Mouse (Mus musculus) liver, embryonic 13.5 days (tissue): Measurements from ENCODE around the gene Sox13. TPM values are rescaled to one million over a fixed set of nuclear protein-coding genes. Genes with fewer than 3 reads are reported as not detected.

Source experiments
- ATAC-seq: fragments of 200-750 bp; cut with Nextera tagmentation; 2 replicates; pipeline ENCODE4 v1.8.0; 2017; ENCODE audit warnings: low read depth, mild to moderate bottlenecking, moderate number of reproducible peaks, moderate library complexity
- DNase-seq: peaks from one replicate; pipeline ENCODE4 v3.0.0; 2022
- H3K27ac ChIP-seq: fragments of 300-500 bp; sonication (generic); 2 replicates; pipeline ENCODE4 v1.5.1; 2015; ENCODE audit warnings: moderate library complexity, mild to moderate bottlenecking, inconsistent platforms
- H3K27me3 ChIP-seq: fragments of 300-500 bp; sonication (generic); 2 replicates; pipeline ENCODE4 v1.6.1; 2015; ENCODE audit warnings: mild to moderate bottlenecking, inconsistent platforms
- H3K36me3 ChIP-seq: fragments of 300-500 bp; sonication (generic); 2 replicates; pipeline ENCODE4 v1.6.1; 2015; ENCODE audit warnings: mild to moderate bottlenecking, inconsistent platforms
- H3K4me1 ChIP-seq: fragments of 300-500 bp; sonication (generic); replicated peaks from 2 replicates; pipeline ENCODE4 v1.6.1; 2015; ENCODE audit warnings: inconsistent platforms
- H3K4me2 ChIP-seq: fragments of 300-500 bp; sonication (generic); 2 replicates; pipeline ENCODE4 v1.6.1; 2015; ENCODE audit warnings: inconsistent platforms, mild to moderate bottlenecking, moderate library complexity
- H3K4me3 ChIP-seq: fragments of 300-500 bp; sonication (generic); replicated peaks from 2 replicates; pipeline ENCODE4 v1.5.1; 2015; ENCODE audit warnings: mild to moderate bottlenecking, inconsistent platforms
- H3K9ac ChIP-seq: fragments of 300-500 bp; sonication (generic); 2 replicates; pipeline ENCODE4 v1.6.1; 2015; ENCODE audit warnings: mild to moderate bottlenecking, inconsistent platforms
- H3K9me3 ChIP-seq: fragments of 300-500 bp; sonication (generic); replicated peaks from 2 replicates; pipeline ENCODE4 v1.6.1; 2016; ENCODE audit warnings: inconsistent platforms
- WGBS: fragments of 180-500 bp; shearing (Covaris S2); methylation state at CpG from one replicate; pipeline ENCODE4 v1.1.7; 2015; ENCODE audit not compliant: insufficient replicate concordance; 5-methylcytosine and 5-hydroxymethylcytosine counted together
- polyA plus RNA-seq: library from polyadenylated mRNA; unstranded; fragments of >200 nt; fragmentation: Nextera tagmentation; extraction: Ambion mirVana; gene quantifications from 2 replicates; pipeline ENCODE4 v1.2.1, GENCODE M21; 2015

Sox13 gene
- polyA plus RNA-seq, 1 experiment from 2014 or later, result 1.3 TPM

DNA sequence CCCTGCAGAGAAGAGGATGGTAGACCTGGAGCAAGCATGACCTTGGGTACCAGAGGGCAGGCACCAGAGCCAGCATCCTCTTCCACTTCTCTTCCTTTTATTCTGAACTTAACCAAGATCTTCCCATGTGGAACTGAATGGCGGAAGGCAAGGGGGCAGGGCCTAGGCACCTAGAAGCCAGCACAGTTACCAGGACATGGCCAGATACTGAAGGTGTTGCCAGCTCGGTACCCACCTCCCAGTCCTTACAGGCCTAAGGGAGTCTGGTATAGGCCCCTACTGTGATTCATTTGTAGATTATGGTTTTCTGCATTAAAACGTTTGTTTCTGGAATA is 44.2 kb downstream of the Sox13 start:
- Histone ChIP-seq H3K4me1 (peaks cover 19% of the 10 kb centered on the region; the same call in 1 of the 2 replicates), H3K27me3 (no peaks in the 10 kb centered on the region), H3K36me3 (no peaks in the 10 kb centered on the region), H3K27ac (no peak overlapping the region), H3K4me2 (no peak overlapping the region), H3K4me3 (no peak overlapping the region), H3K9me3 (no peaks in the 10 kb centered on the region), H3K9ac (no peak overlapping the region)
- ATAC-seq (no peak), DNase-seq (no peak)
- WGBS, result 71% methylated on average over 3 of the region's 3 CpGs

DNA sequence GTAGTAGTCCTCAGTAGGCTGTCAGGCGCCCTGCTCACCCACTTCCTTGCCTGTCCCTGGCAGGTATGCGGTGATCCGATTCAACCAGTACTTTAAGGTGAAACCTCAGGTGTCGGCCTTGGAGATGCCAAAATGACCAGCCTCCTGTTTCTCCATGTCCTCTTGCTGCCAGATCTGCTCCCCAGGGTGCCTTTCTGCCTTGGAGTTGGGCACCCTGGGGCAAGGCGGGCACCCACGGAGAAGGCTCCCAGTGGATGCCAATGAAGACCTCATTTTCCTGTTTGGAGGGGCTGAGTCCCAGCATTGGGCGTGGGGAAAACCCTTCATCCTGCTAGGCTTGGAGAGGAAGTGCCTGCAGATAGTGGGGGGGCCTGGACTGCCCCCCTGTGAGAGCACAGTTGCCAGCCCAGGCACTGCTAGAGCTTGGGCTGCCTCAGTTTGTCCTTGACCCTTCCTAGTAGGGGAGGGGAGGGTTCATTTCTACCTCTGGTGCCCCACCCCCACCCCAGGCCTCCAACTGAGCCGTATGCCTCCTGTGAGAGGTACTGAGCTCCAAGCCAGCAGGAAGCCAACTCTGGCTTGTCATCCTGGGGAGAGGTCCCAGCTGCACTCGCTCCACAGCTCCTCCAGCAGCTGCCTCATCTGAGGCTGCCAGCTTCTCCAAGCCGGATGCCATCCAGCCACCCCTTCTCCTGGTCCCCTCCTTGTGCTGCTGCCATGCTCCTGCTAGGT is 44.8 kb downstream of the Sox13 start:
- H3K4me1 ChIP-seq, result peaks cover 19% of the 10 kb centered on the region; the same call in 1 of the 2 replicates
- ATAC-seq, result no peak
- H3K9ac ChIP-seq, result no peak overlapping the region
- 51% methylated on average over 10 of the region's 10 CpGs for WGBS
- no peaks in the 10 kb centered on the region for H3K27me3 ChIP-seq
- H3K27ac ChIP-seq, result no peak overlapping the region
- H3K9me3 ChIP-seq, result no peaks in the 10 kb centered on the region
- H3K36me3 ChIP-seq, result no peaks in the 10 kb centered on the region
- no peak for DNase-seq
- no peak overlapping the region for H3K4me2 ChIP-seq
- no peak overlapping the region for H3K4me3 ChIP-seq

DNA sequence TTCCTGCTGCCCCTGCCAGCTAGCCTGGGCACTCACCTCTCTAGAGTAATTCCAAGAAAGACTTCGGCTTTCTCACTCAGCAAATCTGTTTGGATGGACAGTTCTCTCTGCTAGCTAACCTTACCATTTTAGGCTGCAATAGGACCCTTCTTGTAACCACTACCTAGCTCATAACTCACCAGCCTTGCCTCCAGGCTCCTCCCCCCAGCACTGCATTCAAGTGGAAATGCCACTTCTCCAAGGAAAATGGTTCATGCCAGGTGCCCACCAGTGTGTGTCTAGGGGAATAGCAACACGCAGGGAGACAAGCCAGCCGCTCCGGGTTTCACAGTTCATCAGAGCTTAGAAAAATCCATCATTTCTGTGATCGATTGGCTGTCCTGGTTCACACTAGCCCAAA is 46.6 kb downstream of the Sox13 start:
- H3K27me3 ChIP-seq, result no peaks in the 10 kb centered on the region
- no peaks in the 10 kb centered on the region for H3K9me3 ChIP-seq
- ATAC-seq (no peak), DNase-seq (no peak)
- H3K4me1 ChIP-seq, result peaks cover 24% of the 10 kb centered on the region
- H3K27ac ChIP-seq, result no peak overlapping the region
- no peak overlapping the region for H3K4me3 ChIP-seq
- no peaks in the 10 kb centered on the region for H3K36me3 ChIP-seq
- no peak overlapping the region for H3K9ac ChIP-seq
- WGBS, result 78% methylated on average over 5 of the region's 5 CpGs
- H3K4me2 ChIP-seq, result no peak overlapping the region

DNA sequence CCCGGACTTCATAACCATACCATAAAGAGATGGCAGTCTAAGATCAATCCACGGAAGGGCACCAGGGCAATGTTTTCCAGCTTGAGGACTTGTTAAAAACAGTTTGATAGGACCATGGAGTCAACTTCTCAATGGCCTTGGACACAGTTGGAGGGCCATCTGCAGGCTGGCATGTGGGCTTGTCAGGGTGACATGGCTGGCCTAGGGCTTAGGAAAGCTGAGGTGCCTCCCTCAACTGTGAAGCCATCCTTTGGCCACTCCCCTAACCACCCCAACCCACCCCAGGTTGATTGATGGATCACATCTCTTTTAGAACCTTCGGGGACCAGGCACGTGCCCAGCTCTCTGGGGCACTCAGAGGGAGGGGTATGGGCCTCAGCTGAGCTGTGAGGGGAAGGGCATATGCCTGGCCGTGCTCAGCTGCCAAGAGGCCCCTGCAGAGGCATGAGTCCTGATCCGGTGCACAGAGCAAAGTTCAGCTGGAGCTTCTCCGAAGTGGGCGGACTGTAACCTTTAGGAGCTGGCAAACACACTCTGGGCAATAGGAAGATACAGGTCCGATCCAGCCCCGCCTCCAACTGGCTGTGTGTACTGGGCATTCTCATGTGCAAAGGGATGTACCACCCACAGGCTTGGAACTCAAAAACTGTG is 48.4 kb downstream of the Sox13 start:
- H3K27ac ChIP-seq, result no peak overlapping the region

GRCm38 (mm10) chr1:133372113-133372512 is 52.1 kb downstream of the Sox13 start:
- peak overlapping the region; percentile 72 for H3K27ac ChIP-seq
- ATAC-seq, result peak; percentile 68
- 34% methylated on average over 8 of the region's 8 CpGs for WGBS

More for the DNA sequence above, 48.4 kb downstream of the Sox13 start:
- Histone ChIP-seq H3K27me3 (no peaks in the 10 kb centered on the region), H3K36me3 (no peaks in the 10 kb centered on the region), H3K9me3 (no peaks in the 10 kb centered on the region), H3K4me3 (no peak overlapping the region), H3K9ac (no peak overlapping the region), H3K4me1 (peaks cover 37% of the 10 kb centered on the region), H3K4me2 (no peak overlapping the region)
- DNase-seq (no peak), ATAC-seq (0 out of 2 replicates have a peak, but pooled peaks have one; percentile 22)
- 55% methylated on average over 10 of the region's 10 CpGs for WGBS

GRCm38 (mm10) chr1:133371431-133371830 is 52.7 kb downstream of the Sox13 start:
- Histone ChIP-seq H3K4me1 (peaks cover 53% of the 10 kb centered on the region), H3K9me3 (no peaks in the 10 kb centered on the region), H3K27me3 (peaks cover 4% of the 10 kb centered on the region; the same call in 1 of the 2 replicates), H3K36me3 (no peaks in the 10 kb centered on the region), H3K4me2 (no peak overlapping the region), H3K9ac (no peak overlapping the region), H3K4me3 (no peak overlapping the region), H3K27ac (peak overlapping the region; percentile 72)
- WGBS, result 59% methylated on average over 6 of the region's 6 CpGs
- ATAC-seq (no peak), DNase-seq (no peak)

More at GRCm38 (mm10) chr1:133372113-133372512, 52.1 kb downstream of the Sox13 start:
- no peak for DNase-seq
- Histone ChIP-seq H3K9me3 (no peaks in the 10 kb centered on the region), H3K4me2 (no peak overlapping the region), H3K9ac (no peak overlapping the region), H3K4me3 (no peak overlapping the region), H3K27me3 (no peaks in the 10 kb centered on the region), H3K4me1 (peaks cover 46% of the 10 kb centered on the region), H3K36me3 (no peaks in the 10 kb centered on the region)

DNA sequence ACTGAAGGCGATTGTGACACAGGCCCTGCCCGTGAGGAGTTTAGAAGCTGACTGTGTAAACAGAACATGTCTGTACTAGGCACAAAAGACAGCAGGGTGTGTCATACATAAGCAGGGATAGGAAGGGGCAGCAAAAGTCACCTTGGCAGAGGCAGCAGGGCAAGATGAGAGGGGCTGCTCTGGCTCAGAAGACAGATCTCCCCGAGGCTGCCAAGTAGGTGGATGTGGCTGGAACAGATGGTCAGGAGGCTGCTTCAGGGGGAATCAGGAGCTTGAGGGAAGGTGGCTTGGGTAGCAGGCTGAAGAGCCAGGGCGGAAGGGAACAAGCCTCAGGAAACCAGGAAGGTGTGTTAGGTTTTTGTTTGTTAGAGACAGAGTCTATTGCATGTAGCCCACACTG is 53.8 kb downstream of the Sox13 start:
- Histone ChIP-seq H3K4me1 (peaks cover 45% of the 10 kb centered on the region), H3K9ac (no peak overlapping the region), H3K36me3 (no peaks in the 10 kb centered on the region), H3K27me3 (peaks cover 13% of the 10 kb centered on the region), H3K27ac (no peak overlapping the region), H3K4me2 (no peak overlapping the region), H3K9me3 (no peaks in the 10 kb centered on the region), H3K4me3 (no peak overlapping the region)
- 52% methylated on average over 4 of the region's 4 CpGs for WGBS
- DNase-seq (no peak), ATAC-seq (no peak)

DNA sequence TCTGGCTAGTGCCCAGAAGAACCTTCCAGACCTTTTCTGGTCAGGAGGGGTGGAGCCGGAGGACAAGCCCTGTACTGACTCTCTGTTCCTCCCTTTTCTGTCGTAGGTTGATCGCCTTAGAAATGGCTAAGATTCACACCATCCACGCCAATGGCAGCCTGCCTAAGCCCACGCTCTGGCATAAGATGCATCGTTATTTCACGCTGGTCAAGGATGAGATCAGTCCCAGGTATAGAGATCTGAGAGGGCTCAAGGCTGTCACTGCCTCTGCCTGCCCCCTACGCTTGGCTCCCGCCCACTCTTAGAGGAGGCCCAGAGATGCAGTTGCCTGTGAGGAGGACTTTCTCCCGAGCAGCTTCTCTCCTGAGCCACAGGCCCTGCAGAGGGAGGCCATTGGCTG is 55.5 kb downstream of the Sox13 start:
- Histone ChIP-seq H3K27me3 (peaks cover 30% of the 10 kb centered on the region), H3K36me3 (no peaks in the 10 kb centered on the region), H3K4me1 (peaks cover 53% of the 10 kb centered on the region), H3K4me3 (no peak overlapping the region), H3K9me3 (no peaks in the 10 kb centered on the region), H3K27ac (no peak overlapping the region), H3K4me2 (no peak overlapping the region), H3K9ac (no peak overlapping the region)
- ATAC-seq, result no peak
- WGBS, result 52% methylated on average over 10 of the region's 10 CpGs
- no peak for DNase-seq

GRCm38 (mm10) chr1:133367606-133368488 is 56.3 kb downstream of the Sox13 start:
- Histone ChIP-seq H3K4me1 (peaks cover 59% of the 10 kb centered on the region), H3K4me3 (no peak overlapping the region), H3K9me3 (no peaks in the 10 kb centered on the region), H3K27ac (no peak overlapping the region; the same call in 1 of the 2 replicates), H3K27me3 (peaks cover 38% of the 10 kb centered on the region), H3K36me3 (no peaks in the 10 kb centered on the region), H3K9ac (no peak overlapping the region), H3K4me2 (peak overlapping the region; percentile 29)
- no peak for DNase-seq
- WGBS, result 5% methylated on average over 11 of the region's 11 CpGs
- ATAC-seq, result no peak

- Histone ChIP-seq H3K9ac (no peak overlapping the region), H3K4me1 (peaks cover 56% of the 10 kb centered on the region), H3K4me3 (no peak overlapping the region), H3K9me3 (no peaks in the 10 kb centered on the region), H3K27ac (no peak overlapping the region), H3K4me2 (no peak overlapping the region), H3K27me3 (peaks cover 46% of the 10 kb centered on the region), H3K36me3 (no peaks in the 10 kb centered on the region)
- DNase-seq (no peak), ATAC-seq (no peak)
- 34% methylated on average over 10 of the region's 10 CpGs for WGBS
These were observed 57.1 kb downstream of the Sox13 start for GRCm38 (mm10) chr1:133366951-133367605.

DNA sequence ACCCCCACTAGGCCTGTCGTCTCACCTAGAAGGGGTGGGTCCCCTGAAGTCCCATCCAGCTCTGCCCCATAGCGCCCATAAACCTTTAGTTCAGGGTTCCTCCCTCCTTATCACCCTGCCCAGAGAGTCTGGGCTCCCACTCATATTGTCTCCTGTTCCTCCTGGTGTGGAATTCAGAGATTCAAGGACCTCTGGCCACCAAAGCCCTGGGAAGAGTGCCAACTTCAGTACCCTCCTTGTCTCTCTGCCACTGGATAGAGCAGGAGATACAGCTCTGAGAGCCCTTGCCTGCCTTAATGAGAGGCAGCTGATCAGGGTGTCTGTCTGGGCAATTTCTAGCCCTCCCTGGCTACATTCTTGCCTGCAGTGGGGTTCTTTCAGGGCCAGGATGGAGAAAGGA is 59.3 kb downstream of the Sox13 start:
- WGBS, result 17% methylated on average over 2 of the region's 2 CpGs
- H3K36me3 ChIP-seq, result no peaks in the 10 kb centered on the region
- H3K27ac ChIP-seq, result no peak overlapping the region
- H3K27me3 ChIP-seq, result peaks cover 53% of the 10 kb centered on the region
- ATAC-seq, result no peak
- DNase-seq, result no peak
- no peak overlapping the region for H3K9ac ChIP-seq
- no peaks in the 10 kb centered on the region for H3K9me3 ChIP-seq
- H3K4me1 ChIP-seq, result peaks cover 43% of the 10 kb centered on the region
- H3K4me3 ChIP-seq, result no peak overlapping the region
- no peak overlapping the region for H3K4me2 ChIP-seq
